Mouse (Mus musculus): Measurements from ENCODE around the gene Cpsf2.

DNA sequence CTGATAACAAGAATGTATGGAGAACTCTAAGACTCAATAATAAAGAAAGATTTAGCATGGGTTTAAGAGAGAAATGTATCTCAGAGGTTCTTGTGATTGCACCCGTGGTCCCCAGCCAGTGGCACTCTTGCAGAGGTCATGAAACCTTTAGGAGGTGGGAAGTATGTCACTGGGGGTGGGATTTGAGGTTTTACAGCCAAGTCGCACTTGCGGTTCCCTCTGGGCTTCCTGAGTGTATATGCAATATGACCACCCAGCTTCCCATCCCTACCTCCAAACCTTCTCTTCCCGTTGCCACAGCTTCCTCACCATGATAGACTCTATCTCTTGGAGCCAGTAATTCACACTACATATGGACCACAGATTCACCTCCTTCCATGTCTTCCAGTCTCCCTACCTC is 59.1 kb downstream of the Cpsf2 start:
- TF ChIP-seq POLR2A (IDR thresholded peaks at IDR 0.05; ENCODE audit: low read depth, low read length) (no peak), CTCF (IDR thresholded peaks at IDR 0.05; ENCODE audit: borderline replicate concordance, insufficient read depth, low read length) (no peak)
